Mouse (Mus musculus) midbrain, embryonic 13.5 days (tissue): Measurements from ENCODE around the gene Ubac2. TPM values are rescaled to one million over a fixed set of nuclear protein-coding genes. Genes with fewer than 3 reads are reported as not detected.

Experiments
- ATAC-seq: fragments of 200-750 bp; cut with Nextera tagmentation; 2 replicates; pipeline ENCODE4 v1.8.0; 2017; ENCODE audit warnings: mild to moderate bottlenecking, moderate TSS enrichment, moderate library complexity
- H3K27ac ChIP-seq: fragments of 300-500 bp; sonication (generic); 2 replicates; pipeline ENCODE4 v1.5.1; 2015; ENCODE audit warnings: inconsistent platforms, mild to moderate bottlenecking, moderate library complexity
- H3K27me3 ChIP-seq: fragments of 300-500 bp; sonication (generic); 2 replicates; pipeline ENCODE4 v1.6.1; 2015; ENCODE audit warnings: mild to moderate bottlenecking, inconsistent platforms
- H3K36me3 ChIP-seq: fragments of 300-500 bp; sonication (generic); 2 replicates; pipeline ENCODE4 v1.6.1; 2015; ENCODE audit warnings: mild to moderate bottlenecking, inconsistent platforms
- H3K4me1 ChIP-seq: fragments of 300-500 bp; sonication (generic); replicated peaks from 2 replicates; pipeline ENCODE4 v1.6.1; 2015; ENCODE audit warnings: inconsistent platforms
- H3K4me2 ChIP-seq: fragments of 300-500 bp; sonication (generic); replicated peaks from 2 replicates; pipeline ENCODE4 v1.6.1; 2015; ENCODE audit warnings: moderate library complexity, mild to moderate bottlenecking, inconsistent platforms
- H3K4me3 ChIP-seq: fragments of 300-500 bp; sonication (generic); replicated peaks from 2 replicates; pipeline ENCODE4 v1.5.1; 2015; ENCODE audit warnings: mild to moderate bottlenecking, inconsistent platforms
- H3K9ac ChIP-seq: fragments of 300-500 bp; sonication (generic); replicated peaks from 2 replicates; pipeline ENCODE4 v1.6.1; 2015; ENCODE audit warnings: mild to moderate bottlenecking, inconsistent platforms
- H3K9me3 ChIP-seq: fragments of 300-500 bp; sonication (generic); 2 replicates; pipeline ENCODE4 v1.6.1; 2016; ENCODE audit warnings: mild to moderate bottlenecking, inconsistent platforms
- WGBS: fragments of 180-500 bp; shearing (Covaris S2); methylation state at CpG from one replicate; pipeline ENCODE4 v1.1.7; 2015; 5-methylcytosine and 5-hydroxymethylcytosine counted together
- polyA plus RNA-seq: library from polyadenylated mRNA; unstranded; fragments of >200 nt; fragmentation: Nextera tagmentation; extraction: Ambion mirVana; gene quantifications from 2 replicates; pipeline ENCODE4 v1.2.1, GENCODE M21; 2015

The Ubac2 gene
- polyA plus RNA-seq, 1 experiment from 2014 or later, result 51.2 TPM

DNA sequence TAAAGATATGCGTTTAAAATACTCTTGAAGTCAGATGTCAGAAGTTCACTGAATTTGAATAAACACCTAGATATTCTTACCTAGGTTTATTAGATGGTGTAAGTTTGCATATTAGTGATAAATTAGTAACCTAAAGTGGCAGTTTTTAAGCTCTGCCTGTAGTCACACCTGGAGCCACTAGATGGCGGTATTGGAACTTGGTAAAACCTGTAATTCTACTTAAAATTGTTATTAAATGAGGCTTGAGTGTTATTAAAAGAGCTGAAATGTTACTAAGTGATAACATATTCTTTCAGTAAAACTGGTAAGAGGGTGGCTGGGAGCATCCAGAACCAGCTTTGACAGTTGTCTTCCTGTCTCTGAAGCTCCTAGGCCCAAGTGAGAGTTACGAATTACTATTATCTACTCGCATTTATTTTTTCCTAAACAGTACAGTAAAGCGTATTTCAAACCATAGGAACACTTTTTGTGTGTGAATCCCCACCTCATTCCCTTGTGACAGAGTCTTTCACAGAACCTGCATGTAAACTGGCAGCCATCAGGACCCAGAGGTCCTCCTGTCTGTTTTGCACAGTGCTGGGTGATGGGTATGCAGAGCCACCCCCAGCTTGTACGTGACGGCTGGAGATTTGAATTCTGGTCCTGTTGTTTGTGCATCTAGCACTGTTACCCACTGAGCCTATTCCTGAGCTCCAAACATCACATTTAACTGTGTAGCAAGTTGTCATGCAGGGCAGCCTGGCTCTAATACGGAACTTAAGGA lies 50.1 kb downstream of the Ubac2 start:
- 69% methylated on average over 8 of the region's 8 CpGs for WGBS
- peaks cover 10% of the 10 kb centered on the region for H3K4me1 ChIP-seq

DNA sequence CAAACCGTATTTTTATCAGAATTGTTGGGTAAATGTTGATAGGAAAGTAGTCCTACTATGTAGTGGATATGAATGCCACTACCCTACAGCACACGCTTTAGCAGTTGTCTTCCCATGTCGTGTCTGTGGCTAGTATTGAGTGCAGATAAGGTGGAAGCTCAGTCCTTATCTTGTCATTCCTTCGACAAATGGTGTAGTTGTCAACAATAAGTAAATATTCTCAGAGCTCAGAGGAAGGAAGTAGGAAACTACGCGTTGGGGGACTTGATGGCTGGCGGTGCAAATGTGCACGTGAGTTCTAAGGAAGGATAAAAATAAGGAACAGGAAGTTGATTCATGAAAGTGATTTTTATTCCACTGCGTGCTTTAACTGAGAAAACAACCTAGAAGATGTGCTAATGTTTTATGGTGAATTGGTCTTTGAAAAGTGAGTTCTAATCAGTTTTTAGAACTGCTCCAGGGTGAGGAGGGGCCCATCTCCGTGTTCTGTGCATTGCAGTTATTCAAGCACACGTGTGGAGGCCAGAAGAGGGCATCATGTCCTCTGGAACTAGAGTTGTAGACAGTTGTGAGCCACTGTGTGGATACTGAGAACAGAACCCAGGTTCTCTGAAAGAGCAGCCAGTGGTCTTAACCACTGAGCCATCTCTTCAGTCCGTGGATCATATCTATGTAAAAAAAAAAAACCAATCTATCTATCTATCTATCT lies 51.0 kb downstream of the Ubac2 start:
- Histone ChIP-seq H3K27me3 (no peaks in the 10 kb centered on the region), H3K4me3 (no peak overlapping the region), H3K9ac (no peak overlapping the region), H3K9me3 (no peaks in the 10 kb centered on the region), H3K4me1 (peaks cover 10% of the 10 kb centered on the region), H3K36me3 (peaks cover 9% of the 10 kb centered on the region), H3K27ac (no peak overlapping the region), H3K4me2 (no peak overlapping the region)
- WGBS, result 90% methylated on average over 12 of the region's 12 CpGs
- ATAC-seq, result no peak

More for the DNA sequence above, 50.1 kb downstream of the Ubac2 start:
- no peak overlapping the region for H3K4me3 ChIP-seq
- no peaks in the 10 kb centered on the region for H3K27me3 ChIP-seq
- 0 out of 2 replicates have a peak, but pooled peaks cover 2% of the 10 kb centered on the region for H3K36me3 ChIP-seq
- no peaks in the 10 kb centered on the region for H3K9me3 ChIP-seq
- ATAC-seq, result no peak
- no peak overlapping the region for H3K4me2 ChIP-seq
- no peak overlapping the region for H3K27ac ChIP-seq
- H3K9ac ChIP-seq, result no peak overlapping the region

DNA sequence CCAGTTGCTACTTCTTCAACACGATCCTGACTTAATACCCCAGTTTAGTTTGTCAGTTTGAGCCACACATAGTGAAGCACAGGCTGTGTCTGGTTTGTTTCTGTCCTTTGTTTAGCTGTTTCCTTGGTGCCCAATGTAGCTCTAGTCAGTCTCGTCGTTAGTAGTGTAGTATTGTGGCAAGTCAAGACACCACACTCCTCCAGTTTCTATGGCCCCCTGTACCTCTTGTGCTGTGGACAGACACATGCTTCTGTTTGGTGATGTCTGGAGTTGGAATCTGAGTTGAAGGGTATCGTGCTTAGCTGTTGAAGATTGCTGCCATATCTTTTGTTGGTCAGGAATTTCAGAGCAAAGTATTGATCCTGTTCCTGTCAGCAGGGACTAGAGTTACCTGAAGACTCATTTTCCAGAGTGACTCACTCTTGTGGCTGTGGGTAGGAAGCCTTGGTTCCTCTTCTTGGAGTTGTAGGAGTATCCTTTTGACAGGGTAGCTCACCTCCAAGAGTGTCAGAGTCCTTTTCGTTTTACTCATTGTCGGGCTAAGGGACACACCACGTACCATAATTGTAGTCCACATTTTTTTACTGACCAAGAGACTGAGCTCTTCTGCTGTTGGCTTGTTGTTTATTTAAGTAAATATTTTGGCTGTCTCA lies 52.4 kb downstream of the Ubac2 start:
- Histone ChIP-seq H3K4me3 (no peak overlapping the region), H3K4me1 (peaks cover 10% of the 10 kb centered on the region), H3K27ac (no peak overlapping the region), H3K27me3 (no peaks in the 10 kb centered on the region), H3K9ac (no peak overlapping the region), H3K4me2 (no peak overlapping the region), H3K36me3 (peaks cover 21% of the 10 kb centered on the region), H3K9me3 (0 out of 2 replicates have a peak, but pooled peaks cover 1% of the 10 kb centered on the region)
- WGBS, result 85% methylated on average over 7 of the region's 7 CpGs
- ATAC-seq, result no peak

DNA sequence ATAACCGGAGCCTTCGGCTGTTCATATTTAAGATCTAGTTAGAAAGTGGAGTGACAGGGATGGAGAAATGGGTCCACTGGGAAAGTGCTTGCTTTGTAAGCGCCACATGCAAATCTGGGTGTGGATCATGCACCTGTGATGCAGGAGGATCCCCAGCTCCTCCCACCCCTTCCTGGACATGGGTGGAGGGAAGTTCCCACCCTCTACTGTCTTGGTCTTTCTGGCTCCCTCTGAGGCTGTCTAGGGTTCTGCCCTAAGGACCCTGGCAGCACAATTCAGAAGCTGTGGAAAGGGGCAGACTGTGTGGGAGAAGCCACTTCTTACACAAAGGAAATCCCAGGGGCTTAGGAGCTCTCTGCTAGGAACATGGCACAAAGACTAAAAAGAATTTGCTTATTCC lies 53.2 kb downstream of the Ubac2 start:
- H3K4me1 ChIP-seq, result peaks cover 10% of the 10 kb centered on the region
- no peak overlapping the region for H3K9ac ChIP-seq
- no peak overlapping the region for H3K4me3 ChIP-seq
- H3K9me3 ChIP-seq, result 0 out of 2 replicates have a peak, but pooled peaks cover 5% of the 10 kb centered on the region
- WGBS, result 91% methylated on average over 3 of the region's 3 CpGs
- peaks cover 25% of the 10 kb centered on the region for H3K36me3 ChIP-seq
- no peaks in the 10 kb centered on the region for H3K27me3 ChIP-seq
- peak; percentile 59; the same call in 1 of the 2 replicates for ATAC-seq
- H3K4me2 ChIP-seq, result no peak overlapping the region
- peak overlapping the region; percentile 4; the same call in 1 of the 2 replicates for H3K27ac ChIP-seq

DNA sequence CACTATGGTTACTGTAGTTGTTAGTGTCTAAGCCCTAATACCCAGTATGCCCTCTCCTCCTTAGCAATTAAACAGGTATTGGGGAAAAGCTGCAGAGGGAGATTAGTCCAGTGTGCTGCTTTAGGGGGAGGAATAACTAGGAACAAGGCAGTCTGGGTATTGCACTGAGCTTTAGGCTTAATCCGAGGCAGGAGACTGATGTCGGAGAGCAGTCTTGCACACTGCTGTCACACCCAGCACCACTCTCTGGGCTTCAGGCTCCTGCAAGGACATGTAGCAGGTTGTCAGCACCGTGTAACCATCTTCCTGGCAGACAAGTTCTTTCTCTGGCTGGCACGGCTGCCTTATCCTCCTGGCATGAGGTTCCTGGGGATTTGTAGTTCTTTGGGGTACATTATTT lies 53.8 kb downstream of the Ubac2 start:
- Histone ChIP-seq H3K9me3 (0 out of 2 replicates have a peak, but pooled peaks cover 5% of the 10 kb centered on the region), H3K4me1 (peaks cover 10% of the 10 kb centered on the region), H3K27me3 (no peaks in the 10 kb centered on the region), H3K4me3 (no peak overlapping the region), H3K4me2 (no peak overlapping the region), H3K9ac (no peak overlapping the region), H3K36me3 (peaks cover 25% of the 10 kb centered on the region), H3K27ac (peak overlapping the region; percentile 4; the same call in 1 of the 2 replicates)
- 0 out of 2 replicates have a peak, but pooled peaks have one; percentile 28 for ATAC-seq
- 71% methylated on average over 4 of the region's 4 CpGs for WGBS

DNA sequence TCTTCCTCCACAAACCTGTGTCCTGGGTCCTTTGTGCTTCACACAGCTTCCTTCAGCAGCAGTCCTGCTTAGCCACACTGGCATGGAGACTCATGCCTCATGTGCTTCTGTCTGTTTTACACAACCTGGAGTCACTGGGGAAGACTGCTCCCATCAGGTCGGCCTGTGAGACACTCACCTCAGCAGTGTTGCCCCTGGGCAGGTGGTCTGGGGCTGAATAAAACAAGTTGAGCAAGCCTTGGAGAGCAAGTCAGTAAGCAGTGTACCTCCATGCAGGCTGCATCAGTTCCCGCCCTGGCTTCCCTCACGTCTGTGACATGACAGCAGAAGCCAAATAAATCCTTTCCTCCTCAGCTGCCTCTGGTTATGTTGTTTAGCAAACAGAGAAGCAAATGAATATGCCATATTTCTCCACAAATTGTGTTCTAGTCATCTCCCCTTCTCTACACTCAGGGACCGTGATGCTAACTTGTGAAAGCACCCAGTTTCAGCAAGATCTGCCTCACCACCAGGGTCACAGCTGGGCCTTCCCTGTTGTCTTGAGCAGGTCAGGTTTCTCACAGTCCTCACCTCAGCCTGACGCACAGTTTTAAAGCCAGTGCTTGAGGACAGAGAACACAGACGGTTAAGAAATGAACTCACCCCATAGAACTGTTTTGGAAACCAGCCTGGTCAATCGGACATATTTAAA lies 55.6 kb downstream of the Ubac2 start:
- H3K27me3 ChIP-seq, result no peaks in the 10 kb centered on the region
- no peak for ATAC-seq
- 0 out of 2 replicates have a peak, but pooled peaks cover 5% of the 10 kb centered on the region for H3K9me3 ChIP-seq
- no peak overlapping the region for H3K27ac ChIP-seq
- H3K4me1 ChIP-seq, result peaks cover 10% of the 10 kb centered on the region
- 95% methylated on average over 7 of the region's 7 CpGs for WGBS
- no peak overlapping the region for H3K9ac ChIP-seq
- H3K4me2 ChIP-seq, result no peak overlapping the region
- H3K36me3 ChIP-seq, result peaks cover 25% of the 10 kb centered on the region
- no peak overlapping the region for H3K4me3 ChIP-seq

DNA sequence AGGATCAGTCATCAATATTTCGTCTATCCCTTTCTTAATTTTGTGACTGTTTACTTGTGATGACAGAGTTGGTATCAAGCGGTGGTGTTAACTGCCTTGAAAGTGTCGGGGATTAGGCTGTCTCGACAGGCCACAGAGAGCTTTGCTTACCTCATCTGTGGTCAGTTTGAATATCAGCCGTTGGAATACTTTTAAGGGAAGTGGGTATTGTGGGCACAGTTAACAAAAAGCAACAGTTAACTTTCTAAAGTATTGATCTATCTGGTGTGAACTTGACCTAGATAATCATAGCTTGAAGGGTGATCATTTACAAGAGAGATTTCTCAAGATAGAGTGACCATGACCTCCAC lies 56.2 kb downstream of the Ubac2 start:
- 94% methylated on average over 5 of the region's 5 CpGs for WGBS
- H3K4me2 ChIP-seq, result no peak overlapping the region
- peaks cover 10% of the 10 kb centered on the region for H3K4me1 ChIP-seq
- H3K36me3 ChIP-seq, result peaks cover 25% of the 10 kb centered on the region
- no peak overlapping the region for H3K9ac ChIP-seq
- ATAC-seq, result no peak
- no peak overlapping the region for H3K4me3 ChIP-seq
- 0 out of 2 replicates have a peak, but pooled peaks cover 5% of the 10 kb centered on the region for H3K9me3 ChIP-seq
- H3K27me3 ChIP-seq, result no peaks in the 10 kb centered on the region
- no peak overlapping the region for H3K27ac ChIP-seq

DNA sequence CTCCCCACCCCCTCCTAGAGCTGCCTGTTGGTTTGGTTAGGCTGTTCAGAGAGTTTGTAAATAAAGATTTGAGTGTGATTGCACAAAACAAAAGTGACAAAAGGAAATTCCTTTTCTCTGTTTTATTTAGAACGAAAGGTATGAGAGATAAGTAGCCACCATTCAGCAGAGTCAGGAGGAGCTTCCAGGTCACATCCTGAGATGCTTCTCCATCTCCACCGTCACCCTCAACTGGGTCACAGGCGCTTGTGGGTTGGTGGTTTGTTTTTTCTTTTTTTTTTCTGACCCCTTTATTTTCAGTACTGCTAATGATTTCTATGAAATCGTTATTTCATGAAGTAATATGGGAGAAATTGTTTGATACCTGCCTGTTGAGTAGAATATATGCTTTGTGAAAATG lies 57.9 kb downstream of the Ubac2 start:
- H3K4me1 ChIP-seq, result peaks cover 10% of the 10 kb centered on the region
- peaks cover 5% of the 10 kb centered on the region; the same call in 1 of the 2 replicates for H3K9me3 ChIP-seq
- ATAC-seq, result no peak
- peaks cover 25% of the 10 kb centered on the region for H3K36me3 ChIP-seq
- no peaks in the 10 kb centered on the region for H3K27me3 ChIP-seq
- H3K27ac ChIP-seq, result no peak overlapping the region
- no peak overlapping the region for H3K4me2 ChIP-seq
- WGBS, result 94% methylated on average over 4 of the region's 4 CpGs
- H3K4me3 ChIP-seq, result no peak overlapping the region
- H3K9ac ChIP-seq, result no peak overlapping the region

DNA sequence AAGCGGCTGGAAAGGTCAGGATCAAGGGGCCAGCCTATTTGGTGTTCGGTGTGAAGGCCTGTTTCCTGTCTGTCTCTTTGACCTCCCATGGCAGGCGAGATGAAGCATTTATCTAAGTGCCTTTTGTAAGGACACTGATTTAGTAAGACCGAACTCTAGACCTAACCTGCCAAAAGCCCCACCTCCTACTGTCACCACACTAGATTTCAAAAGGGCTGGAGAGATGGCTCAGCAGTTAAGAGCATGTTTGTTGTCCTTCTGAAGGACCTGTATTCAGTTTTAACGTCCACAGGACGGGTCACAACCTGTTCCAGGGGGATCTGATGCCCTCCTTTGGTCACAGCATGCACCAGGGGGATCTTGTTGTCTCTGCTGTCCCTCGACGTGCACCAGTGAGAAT lies 58.4 kb downstream of the Ubac2 start:
- Histone ChIP-seq H3K4me2 (no peak overlapping the region), H3K9ac (no peak overlapping the region), H3K4me1 (peaks cover 5% of the 10 kb centered on the region), H3K27me3 (no peaks in the 10 kb centered on the region), H3K27ac (no peak overlapping the region), H3K9me3 (peaks cover 10% of the 10 kb centered on the region; the same call in 1 of the 2 replicates), H3K4me3 (no peak overlapping the region), H3K36me3 (peaks cover 25% of the 10 kb centered on the region)
- ATAC-seq, result no peak
- WGBS, result 84% methylated on average over 8 of the region's 8 CpGs

DNA sequence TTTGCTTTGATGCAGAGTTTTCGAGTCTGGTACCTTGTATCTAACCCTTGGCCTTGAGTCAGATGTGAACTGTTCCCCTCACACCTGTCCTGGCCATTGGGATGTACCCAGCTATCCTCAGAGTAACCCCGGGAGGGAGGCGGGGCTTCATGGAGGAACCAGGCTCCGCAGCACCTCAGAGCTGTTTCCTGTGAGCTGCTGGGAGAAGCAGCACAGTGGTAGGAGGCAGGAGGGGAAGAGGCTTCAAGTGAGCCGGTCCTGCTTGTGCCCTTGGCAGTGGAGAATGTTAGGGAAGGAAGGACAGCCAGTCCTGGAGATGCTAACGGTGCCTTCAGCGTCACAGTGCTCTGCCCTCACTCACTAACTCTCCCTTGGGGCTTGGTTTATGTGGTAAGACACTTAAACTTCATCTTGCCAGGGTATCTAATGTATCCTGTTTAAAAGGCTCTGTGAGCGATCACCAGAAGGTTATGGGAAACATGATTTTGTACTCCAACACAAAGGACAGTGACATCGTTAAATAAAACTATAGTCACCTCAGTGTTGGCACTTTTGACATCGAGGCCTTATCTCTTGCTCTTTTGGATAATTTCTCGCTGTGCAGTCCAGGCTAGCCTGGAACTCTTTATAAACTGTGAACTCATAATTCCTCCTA lies 59.3 kb downstream of the Ubac2 start:
- 92% methylated on average over 11 of the region's 11 CpGs for WGBS
- Histone ChIP-seq H3K9ac (no peak overlapping the region), H3K36me3 (peaks cover 25% of the 10 kb centered on the region), H3K27ac (no peak overlapping the region), H3K9me3 (peaks cover 10% of the 10 kb centered on the region; the same call in 1 of the 2 replicates), H3K27me3 (no peaks in the 10 kb centered on the region), H3K4me1 (no peaks in the 10 kb centered on the region), H3K4me3 (no peak overlapping the region), H3K4me2 (no peak overlapping the region)
- no peak for ATAC-seq
